Mouse (Mus musculus) brain, adult 2 months (tissue): ENCODE measurements around the gene Gcgr.
A peak's percentile ranks its signal among the peaks of the same experiment; 100 is the strongest.
"Not testable (repeated sequence)": the region's sequence is repeated elsewhere in the genome, so short reads cannot be mapped to it uniquely, and the experiment has no call there.

Source experiments
- DNase-seq: peaks from one replicate; pipeline ENCODE4 v3.0.0; 2011; ENCODE audit warnings: low read depth, low spot score

Gcgr gene

DNA sequence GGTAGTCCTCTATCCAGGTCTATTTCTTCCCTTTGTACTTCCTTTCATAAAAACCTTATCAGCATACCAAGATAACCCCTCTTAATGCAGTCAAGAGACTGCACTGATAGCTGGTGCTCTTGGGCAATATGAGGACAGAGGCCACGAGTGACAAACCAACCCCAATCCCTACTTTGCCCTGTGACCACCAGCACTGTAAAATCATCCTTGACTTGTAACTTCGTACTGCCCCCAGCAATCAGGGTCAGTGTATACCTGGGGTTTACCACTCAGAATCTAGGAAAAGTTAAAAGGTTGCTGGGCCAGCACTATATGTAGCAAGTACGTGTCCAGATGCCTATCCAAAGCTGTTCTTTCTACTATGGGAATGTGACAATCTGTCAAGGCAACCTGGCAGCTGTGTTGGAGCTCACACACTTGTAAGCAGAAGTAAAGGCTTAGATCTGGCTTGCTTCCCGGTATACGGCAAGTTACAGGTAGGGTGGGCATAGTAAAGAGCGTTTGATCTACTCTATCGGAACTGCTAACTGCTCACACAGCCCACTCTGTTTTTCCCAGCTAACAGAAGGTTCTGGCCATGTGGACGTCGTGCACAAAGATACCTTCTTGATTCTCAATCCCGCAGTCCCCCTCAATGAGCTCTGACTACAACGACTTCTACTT is 41.4 kb downstream of the Gcgr start:
- DNase-seq, result peak; percentile 24

DNA sequence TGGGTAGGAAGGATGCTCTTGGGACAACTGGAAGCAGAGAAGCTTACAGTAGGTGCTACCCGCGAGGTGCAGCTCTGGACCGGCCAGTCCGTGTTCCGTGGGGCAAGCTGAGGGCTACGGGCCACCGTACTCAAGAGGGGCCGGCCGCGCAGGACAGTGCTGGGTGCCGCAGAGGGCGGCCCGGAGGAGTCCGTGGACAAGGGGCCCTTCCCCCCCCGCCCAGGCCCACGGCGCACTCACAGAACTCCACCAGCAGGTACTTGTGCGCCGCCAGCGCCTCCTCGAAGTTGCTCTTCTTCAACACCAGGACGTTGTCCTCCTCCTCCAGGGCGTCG is 41.9 kb downstream of the Gcgr start:
- no peak for DNase-seq

DNA sequence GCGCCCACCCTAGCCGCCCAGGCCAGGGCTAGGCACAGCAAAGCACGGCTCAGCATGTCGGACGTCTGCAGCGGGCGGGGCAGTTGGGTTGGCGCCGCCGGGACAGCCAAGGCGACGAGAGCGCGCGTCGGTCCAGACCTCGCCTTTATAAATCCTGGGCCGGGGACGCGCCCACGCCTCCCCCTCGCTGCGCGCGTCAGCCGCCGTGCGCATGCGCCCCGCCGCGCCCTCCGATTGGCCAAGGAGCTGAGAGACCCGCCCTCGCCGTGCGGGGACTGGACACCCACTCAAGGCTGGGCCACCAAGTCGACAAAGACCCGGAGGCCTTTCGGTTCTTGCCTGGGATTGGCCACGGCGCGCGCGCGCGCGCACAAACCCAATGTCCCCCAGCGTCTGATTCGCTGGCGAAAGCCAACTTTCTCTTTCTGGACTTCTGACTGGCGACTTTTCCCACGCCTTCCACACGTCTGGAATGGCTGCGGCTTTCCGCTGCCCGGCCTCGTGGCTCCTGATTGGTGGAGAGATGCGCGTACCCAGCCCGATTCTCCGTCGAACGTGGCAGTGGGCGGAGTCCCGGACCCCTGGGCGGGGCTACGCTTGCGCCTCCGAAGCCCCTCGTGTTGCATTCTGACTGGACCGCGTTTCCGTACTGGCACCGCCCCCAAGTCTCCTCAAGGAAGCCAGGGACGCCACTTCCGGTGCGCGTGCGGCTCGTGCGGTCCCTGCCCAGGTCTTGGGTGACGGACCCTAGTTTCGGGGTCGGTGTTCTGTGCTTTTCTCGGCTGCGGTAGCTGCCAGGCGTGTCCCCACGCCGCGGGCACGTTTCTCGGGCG is 42.5 kb downstream of the Gcgr start, which contains the start of gene P4hb:
Gene P4hb, minus strand, starts transcription at position 502 of the 833 bp plus-strand sequence.
- DNase-seq, result peak; percentile 100

DNA sequence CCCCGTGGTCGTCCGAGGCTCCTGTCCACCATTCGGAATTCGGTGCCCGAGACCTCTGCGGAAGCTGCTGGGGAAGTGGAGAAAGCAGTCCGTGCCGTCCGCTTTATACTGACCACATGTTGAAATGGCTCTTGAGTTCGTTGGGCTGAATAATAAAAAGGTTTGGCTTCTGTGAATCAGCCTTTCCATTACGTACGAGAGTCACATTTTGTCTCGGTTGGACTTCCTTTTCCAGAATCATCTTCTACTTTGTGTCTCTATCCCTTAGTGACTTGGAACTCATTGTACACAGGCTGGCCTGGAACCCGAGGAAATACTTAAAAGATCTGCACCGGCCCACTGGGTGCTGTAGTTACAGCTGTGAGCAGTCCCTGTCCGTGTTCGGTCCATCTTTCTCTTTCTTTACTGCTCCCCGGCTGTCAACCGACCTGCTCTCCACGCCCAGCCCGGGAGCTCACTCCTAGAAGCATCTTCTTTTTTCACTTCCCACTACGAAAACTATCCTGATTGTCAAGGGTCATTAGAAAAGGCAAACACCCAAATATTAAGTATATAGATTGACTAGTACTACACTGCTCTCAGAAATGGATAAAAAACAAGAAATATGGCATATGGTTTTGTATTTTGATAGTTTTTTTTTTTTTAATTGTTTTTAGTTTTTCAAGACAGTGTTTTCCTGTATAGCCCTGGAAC is 43.2 kb downstream of the Gcgr start:
- no peak for DNase-seq

DNA sequence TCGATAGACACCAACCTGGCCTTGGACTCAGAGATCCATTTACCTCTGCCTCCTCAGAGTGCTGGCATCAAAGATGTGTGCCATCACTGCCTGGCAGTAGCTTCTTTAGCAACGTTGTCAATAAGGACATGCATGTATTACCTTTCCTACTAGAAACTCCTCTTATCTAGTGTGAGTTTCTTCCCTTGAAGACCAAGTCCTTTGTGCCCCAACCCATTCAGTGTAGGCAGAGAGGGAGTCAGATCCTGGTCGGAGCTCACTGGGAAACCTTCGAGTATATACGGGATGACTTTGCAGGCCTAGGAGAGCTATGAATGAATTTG is 43.7 kb downstream of the Gcgr start:
- DNase-seq, result no peak

DNA sequence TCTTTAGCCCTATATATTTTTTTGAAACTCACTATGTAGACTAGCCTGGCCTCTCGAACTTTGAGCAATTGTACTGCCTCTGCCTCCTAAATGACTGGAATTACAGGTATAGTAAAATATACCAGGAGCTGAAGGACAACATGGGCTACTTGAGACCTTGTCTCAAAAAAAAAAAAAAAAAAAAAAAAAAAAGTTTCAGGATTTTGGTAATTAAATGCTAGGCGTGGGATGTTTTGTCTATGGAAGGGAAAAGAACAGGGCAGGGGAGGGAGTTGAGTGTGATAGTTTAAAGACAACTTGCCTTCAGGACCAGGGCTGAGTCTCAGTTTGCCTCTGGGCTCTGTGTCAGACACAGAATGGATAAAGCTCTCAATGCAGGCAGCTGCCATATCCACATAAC is 44.5 kb downstream of the Gcgr start:
- no peak for DNase-seq

DNA sequence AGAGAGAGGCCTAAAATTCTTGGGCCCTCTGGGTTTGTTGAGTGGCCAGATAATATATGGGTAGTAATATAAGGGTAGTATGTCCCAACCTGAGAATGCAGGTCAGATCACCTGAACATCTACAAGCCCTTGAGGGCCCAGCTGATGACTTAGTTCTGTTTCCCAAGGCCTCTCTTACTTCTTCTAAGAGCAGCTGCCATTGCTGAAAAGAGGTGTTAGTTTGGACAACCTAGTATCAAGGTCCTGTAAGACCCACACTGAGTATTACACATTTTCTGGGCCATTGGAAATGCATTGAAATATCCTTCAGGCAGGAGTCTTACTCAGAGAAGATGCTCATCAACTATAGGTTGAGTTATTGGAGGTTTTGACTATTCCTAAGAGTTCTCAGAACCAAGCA is 45.4 kb downstream of the Gcgr start:
- DNase-seq, result no peak

DNA sequence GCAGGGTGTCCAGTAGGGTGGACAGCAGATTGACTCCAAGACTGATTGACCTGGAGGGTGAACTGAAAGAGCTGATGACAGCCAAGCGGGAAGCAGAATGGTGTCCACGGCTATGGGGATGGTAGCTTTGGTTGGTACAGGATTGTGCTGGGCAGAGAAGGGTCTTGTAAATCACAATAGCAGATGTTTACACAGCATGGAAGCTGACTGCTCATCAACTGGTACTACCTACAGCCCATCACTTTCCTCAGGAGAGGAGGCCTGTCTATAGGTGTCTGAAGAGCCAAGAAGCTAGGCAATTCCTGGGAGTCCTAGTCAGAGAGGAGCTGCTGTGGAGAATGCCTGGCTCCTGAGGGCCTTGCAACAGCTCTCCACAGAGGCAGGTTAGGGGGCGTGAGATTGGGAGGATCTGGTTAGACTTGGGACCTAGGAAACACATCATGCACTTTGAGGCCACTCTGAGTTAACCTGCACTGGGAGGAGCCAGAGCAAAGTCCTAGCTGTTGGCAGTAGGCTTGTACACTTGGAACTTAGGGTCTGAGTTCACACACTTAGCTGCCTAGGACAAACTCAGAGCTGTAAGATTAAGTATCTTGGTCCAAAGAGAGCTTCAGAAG is 46.0 kb downstream of the Gcgr start:
- no peak for DNase-seq

DNA sequence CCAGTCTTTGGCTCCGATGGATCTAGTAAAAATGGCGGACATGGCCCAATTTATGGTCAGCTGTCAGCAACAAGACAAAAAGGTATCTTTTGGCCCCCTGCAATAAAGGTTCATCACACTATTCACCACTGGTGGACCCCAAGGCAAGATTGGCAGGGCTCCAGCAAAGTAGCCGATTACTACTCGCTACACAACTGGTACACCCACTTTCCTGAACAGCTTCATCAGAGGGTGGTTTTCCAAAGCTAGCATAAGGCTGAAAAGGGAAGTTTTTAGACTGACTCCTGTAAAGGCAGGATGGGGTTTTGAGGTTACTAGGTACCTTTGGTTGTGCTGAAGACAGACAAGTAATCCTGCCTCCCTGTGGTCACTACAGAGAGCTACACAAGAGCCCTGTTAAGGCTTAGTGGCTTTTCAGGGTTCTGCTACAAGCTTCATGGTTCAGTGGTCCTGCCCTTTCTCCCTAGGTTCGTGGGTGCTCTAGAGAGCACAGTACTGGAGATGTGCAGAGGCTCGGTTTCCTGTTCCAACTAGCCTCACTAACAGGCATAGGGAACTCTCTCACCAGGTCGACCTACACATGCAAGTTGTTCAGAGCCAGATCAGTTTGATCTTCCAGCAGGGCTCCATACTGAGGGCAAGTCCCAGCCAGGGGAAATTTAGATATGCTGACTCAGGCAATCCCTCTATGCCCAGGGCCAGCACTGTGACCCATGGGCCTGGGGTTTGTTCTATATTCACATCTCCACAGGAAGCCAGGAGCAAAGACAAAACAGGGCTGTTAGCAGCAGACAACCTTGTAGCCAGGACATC is 46.9 kb downstream of the Gcgr start:
- peak; percentile 57 for DNase-seq

DNA sequence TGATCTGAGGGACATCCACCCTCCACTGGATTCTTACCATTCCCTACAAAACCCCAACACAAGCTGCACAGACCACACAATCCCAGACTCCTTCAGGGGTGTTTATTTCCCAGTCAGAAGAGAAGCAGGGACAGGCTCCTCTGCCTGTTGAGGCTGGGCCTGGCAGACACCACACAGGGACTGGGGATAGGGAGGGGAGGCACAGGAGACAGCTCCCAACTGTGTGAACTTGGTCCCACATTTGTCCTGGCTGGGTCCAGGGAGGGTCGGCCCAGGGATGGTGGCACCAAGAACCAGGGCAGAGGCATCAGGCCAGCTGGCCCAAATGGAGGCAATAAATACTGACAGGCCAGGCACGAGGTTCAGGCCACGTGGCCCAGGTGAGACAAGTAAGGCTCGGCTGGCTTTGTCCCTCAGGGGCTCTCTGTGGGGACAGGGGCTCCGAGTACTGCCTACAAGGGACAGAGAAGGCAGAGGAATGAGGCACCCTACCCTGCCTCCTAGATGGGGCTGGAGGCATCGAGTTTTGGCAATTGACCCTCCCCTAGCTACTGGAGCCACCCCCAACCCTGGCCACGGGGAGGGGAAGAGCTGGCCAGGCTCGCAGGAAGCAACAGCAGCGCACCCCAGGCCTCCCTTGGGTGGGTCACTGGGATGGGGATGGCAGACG is 47.7 kb downstream of the Gcgr start:
- no peak for DNase-seq

DNA sequence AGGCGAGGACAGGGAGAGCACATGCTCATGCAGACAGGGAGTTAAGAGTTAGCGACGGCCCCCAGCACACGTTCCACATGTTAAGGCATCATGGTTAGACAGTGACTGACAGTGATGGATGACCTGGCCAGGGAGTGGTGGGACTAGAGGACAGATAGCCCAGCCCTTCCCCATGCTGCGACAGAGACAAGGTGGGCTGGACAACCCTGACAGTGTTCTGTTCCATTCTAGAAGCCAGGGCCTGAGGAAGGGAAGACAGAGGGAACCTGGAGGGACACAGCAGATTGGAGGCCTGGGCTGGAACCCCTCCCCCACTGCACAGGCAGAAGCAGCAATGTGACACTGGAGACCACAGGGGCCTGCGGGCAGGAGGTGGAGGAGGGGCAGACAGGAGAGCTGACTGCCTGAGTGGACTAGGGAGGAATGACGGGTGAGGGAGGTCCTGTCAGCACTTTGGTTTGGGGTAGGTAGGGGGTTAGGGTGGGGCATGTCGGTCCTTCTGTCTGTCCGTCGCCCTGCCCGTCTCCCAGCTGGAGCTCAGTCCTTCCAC is 48.3 kb downstream of the Gcgr start:
- no peak for DNase-seq

DNA sequence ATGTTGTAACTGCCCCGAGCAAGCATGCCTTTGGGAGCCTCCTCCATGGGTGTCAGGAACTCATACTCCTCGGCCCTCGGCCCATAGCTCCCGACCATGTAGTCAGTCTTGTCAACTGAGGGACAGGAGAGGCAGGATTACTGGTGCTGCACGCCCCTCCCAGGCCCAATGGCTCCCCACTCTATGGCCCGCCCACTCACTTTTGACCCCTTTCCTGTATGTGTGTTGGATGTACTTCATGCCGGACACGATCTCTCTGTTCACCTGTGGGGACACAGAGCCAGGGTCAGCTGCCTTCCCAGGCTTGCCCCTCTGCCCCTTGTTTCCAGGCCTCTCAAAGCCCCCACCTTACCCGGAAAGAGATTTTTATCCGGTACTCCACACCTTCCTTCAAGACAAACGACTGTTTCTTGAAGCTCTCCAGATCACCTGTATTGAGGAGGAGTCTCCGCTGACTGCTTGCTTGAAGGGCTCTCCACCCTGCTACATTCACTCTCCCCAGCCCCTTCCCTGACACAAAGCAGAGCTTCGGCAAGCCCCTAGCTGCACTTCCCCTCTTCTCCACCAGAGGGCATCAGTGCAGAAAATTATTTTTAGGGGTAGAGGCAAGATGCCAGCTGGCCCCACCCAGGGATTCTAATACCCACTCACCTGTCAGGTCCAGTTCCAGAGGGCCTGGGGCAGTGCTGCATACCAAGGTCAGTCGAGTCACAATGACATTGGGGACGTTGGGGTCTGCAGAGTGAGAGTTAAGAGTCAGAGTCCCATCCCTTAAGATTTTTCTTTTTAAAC is 49.0 kb downstream of the Gcgr start:
- peak; percentile 74 for DNase-seq

DNA sequence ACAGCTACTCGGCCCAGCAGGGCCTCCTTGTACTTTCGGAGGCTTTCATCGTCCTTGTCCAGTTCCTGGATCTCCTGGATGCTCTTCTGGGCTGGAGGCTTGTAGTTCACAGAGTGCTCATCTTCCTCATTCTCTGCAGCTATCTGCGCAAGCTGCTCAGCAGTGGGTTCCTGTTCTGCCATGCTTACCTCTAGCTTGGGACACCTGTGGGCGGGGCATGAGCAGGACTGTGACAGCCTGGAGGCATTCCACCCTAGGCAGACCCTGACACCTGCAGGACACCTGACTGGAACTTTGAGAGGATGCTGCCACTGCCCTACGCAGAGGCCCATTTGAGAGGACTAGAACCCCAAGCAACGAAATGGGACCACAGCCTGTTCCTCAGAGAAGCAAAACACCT is 49.7 kb downstream of the Gcgr start:
- no peak for DNase-seq

DNA sequence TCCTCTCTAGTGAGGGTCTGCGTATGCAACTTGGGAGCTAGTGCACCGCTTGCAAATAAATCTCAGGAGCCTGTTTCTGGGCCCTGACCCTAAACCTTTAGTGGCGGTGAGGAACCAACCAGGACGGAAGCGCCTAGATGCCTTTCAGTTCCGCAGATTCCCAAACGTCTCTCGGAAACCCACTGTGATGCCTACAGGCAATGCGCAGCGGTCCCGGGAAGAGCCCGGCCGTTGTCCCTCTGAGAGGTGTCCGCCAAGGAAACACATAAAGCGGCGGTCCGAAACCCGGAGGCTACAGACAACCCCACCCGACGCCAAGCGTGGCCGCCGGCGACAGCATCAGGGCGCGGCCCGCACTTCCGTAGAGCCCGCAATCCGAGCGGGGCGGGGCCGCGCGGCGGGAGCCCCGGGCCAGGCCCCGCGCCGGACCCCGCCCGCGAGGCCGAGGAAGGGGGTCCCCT is 50.4 kb downstream of the Gcgr start:
- peak; percentile 48 for DNase-seq

DNA sequence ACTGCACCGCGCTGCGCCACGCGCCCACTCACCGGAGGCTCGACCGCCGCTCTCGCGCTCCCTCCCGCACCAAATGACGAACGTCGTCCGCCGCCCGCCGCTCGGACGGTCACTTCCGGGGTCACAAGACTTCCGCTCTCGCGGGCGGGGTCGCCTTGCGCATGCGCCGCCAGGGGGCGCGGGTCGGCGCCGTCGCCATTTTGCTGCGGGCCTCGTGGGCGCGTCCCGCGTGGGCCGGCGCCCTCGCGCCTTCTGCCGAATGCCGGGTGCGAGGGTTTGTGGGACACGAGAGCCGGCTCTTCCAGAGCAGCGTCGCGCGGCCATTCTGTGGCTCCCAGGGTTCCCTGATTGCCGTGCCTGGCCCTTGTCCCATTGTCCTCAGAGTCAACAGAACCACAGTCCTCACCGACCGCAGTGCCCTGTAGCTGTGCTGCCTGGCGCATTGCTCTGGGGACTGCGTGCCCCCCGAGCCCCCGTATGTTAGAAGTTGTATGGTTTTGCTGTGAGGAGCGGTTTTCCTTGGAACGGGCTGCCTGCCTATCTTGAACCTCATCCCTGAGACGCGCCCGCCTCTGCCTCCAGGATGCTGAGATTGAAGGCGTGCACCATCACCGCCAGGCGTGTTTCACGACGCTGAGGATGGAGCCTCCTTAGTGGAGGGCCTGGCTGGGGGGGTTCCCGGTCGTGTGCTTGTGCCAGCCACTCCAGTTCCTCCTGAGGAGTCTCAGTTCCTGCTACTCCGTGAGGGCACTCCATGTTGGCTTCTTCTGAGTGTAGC is 51.2 kb downstream of the Gcgr start, which contains the start of gene Arhgdia:
Gene Arhgdia, minus strand, starts transcription at position 135 of the 778 bp plus-strand sequence.
- peak; percentile 94 for DNase-seq

DNA sequence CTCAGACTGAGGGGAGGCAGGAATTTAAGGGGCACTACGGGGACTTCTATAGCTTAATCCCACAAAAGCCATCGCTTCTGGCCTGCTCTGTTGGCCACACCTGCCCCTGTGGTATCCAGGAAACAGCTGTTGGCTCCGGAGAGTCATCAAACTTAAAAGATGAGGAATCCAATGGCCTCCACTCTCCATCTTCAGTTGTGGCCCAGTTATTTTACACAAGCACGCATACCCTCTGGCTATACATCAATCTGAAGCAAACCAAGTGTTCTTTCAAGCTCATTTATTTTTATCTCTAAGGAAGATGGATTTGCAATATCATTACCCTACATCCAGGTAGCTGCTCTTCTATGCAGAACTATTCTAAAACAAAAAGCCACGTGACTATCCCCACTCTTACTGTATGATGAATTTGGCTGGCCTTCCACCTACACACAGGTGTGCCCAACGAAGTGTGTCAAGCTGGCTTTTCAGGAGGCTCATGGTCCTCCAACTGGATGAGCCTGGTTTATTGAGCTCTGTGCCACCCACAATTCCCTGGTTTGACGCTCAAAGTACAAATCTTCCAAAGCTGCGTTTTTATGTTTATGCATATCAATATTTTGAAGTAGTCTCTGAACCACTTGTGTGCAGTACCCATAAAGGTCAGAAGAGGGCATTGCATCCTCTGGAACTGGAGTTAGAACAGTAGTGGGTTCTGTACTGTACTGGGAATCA is 51.9 kb downstream of the Gcgr start:
- no peak for DNase-seq

DNA sequence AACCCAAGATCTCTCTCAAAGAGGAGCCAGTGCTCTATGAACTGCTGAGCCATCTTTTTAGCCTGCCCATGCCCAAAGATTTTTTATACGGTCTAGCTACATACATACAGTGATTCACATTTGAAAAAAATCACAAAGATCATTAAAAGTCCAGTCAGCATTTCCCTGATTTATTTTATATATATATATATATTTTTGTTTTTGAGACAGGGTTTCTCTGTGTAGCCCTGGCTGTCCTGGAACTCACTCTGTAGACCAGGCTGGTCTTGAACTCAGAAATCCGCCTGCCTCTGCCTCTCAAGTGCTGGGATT is 52.4 kb downstream of the Gcgr start:
- DNase-seq, result not testable (repeated sequence)

DNA sequence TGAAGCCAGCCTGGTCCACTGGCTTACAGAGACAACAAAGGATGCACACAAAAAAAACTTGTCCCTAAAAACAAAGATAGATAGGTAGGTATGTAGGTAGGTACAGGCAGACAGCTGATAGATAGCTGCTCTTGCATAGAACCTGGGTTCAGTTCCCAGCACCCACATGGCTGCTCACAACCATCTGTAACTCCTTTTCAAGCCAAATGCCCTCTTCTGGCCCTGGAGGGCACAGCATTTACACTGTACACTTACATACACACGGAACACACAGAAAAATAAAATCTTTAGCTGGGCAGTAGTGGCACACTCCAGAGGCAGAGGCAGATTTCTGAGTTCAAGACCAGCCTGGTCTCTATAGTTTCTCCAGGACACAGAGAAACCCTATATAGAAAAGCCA is 53.4 kb downstream of the Gcgr start:
- DNase-seq, result no peak
